Mouse (Mus musculus) cortical plate, adult 2 months (tissue): Measurements from ENCODE around the gene Naa80. TPM values are rescaled to one million over a fixed set of nuclear protein-coding genes. Genes with fewer than 3 reads are reported as not detected.

Experiments used
- H3K27ac ChIP-seq: fragments of 200-500 bp; 2 replicates; pipeline ENCODE4 v1.5.1; 2012; ENCODE audit warnings: low read length, control low read depth, inconsistent platforms; ENCODE audit not compliant: insufficient read depth
- H3K4me1 ChIP-seq: fragments of 200-500 bp; 2 replicates; pipeline ENCODE4 v1.6.1; 2011; ENCODE audit warnings: low read length; ENCODE audit not compliant: control insufficient read depth, insufficient read depth
- H3K4me3 ChIP-seq: fragments of 200-500 bp; 2 replicates; pipeline ENCODE4 v1.5.1; 2011; ENCODE audit warnings: mild to moderate bottlenecking, low read length, control low read depth; ENCODE audit not compliant: insufficient read depth
- CTCF ChIP-seq: fragments of 200-500 bp; IDR thresholded peaks from 2 replicates; pipeline ENCODE4 v1.5.1; 2011; ENCODE audit warnings: mild to moderate bottlenecking, control low read depth, low read length; ENCODE audit not compliant: insufficient read depth; ENCODE audit errors: extremely low read depth
- POLR2A ChIP-seq: fragments of 200-500 bp; IDR thresholded peaks from 2 replicates; pipeline ENCODE4 v1.6.1; 2011; ENCODE audit warnings: mild to moderate bottlenecking, low read length, control low read depth; ENCODE audit not compliant: insufficient read depth; ENCODE audit errors: extremely low read depth
- polyA plus RNA-seq: library from polyadenylated mRNA; depleted of rRNA; stranded (reverse); fragments of >200 nt; gene quantifications from 2 replicates; pipeline ENCODE4 v1.2.3, GENCODE M21; 2012

Naa80 gene
- polyA plus RNA-seq, 1 experiment, result 13.8 TPM

DNA sequence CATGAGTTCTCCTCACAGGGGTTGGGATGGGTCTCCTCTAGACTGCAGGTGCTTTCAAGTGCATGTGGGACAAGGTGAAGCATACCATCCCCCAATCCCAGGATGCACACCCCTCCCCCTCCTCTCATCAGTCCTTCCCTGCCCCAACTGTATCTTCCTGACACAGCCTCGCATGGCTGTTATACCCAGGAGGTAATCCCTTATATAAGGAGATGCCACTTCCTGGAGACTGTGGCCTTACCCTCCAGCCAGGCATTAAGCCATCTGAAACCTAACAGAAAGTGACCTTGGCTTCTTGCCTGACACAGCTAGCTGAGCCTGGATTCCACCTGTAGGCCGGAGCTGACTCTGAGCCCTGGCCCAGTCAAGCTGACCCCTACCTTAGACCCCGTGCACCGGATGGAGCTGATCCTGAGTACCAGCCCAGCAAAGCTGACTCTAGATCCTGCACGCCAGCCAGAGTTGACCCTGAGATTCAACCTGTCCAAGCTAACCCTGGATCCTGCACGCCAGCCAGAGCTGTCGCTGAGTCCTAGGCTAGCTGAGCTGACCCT is 3.9 kb downstream of the Naa80 start:
- H3K27ac ChIP-seq, result no peak overlapping the region
- no peak overlapping the region for H3K4me3 ChIP-seq
- TF ChIP-seq POLR2A, result no peak
- TF ChIP-seq CTCF, result no peak
- H3K4me1 ChIP-seq, result peaks cover 6% of the 10 kb centered on the region

DNA sequence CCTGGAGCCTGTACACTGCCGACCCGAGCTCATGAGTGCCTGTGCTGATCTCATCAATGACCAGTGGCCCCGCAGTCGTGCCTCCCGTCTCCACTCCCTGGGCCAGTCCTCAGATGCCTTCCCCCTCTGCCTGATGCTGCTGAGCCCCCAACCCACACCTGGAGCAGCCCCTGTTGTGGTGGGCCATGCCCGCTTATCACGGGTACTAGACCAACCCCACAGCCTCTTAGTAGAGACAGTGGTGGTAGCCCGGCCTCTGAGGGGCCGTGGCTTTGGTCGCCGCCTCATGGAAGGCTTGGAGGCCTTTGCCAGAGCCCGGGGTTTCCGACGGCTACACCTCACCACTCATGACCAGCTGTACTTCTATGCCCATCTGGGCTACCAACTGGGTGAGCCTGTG is 4.5 kb downstream of the Naa80 start:
- Histone ChIP-seq H3K4me3 (no peak overlapping the region), H3K4me1 (peaks cover 6% of the 10 kb centered on the region)

DNA sequence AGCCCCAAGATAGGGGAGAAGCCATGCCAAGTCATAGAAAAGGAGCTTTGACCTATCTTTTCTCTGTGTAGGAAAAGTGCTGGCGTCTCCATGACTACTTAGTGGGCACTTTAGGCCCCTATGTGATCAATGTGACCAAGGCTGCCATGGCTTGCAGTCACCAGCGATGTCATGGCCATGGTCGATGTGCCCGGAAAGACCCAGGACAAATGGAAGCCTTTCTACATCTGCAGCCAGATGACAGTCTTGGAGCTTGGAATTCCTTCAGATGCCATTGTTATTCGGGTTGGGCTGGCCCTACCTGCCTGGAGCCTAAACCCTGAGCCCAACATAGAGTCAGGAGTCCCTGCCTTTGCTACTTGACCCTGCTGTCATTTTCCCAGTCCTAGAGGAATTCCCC is 7.8 kb downstream of the Naa80 start:
- H3K4me3 ChIP-seq, result no peak overlapping the region
- H3K27ac ChIP-seq, result no peak overlapping the region
- H3K4me1 ChIP-seq, result no peaks in the 10 kb centered on the region
- TF ChIP-seq POLR2A, result no peak
- TF ChIP-seq CTCF, result no peak

More for the DNA sequence above, 4.5 kb downstream of the Naa80 start:
- no peak overlapping the region for H3K27ac ChIP-seq
- TF ChIP-seq CTCF (no peak), POLR2A (no peak)

DNA sequence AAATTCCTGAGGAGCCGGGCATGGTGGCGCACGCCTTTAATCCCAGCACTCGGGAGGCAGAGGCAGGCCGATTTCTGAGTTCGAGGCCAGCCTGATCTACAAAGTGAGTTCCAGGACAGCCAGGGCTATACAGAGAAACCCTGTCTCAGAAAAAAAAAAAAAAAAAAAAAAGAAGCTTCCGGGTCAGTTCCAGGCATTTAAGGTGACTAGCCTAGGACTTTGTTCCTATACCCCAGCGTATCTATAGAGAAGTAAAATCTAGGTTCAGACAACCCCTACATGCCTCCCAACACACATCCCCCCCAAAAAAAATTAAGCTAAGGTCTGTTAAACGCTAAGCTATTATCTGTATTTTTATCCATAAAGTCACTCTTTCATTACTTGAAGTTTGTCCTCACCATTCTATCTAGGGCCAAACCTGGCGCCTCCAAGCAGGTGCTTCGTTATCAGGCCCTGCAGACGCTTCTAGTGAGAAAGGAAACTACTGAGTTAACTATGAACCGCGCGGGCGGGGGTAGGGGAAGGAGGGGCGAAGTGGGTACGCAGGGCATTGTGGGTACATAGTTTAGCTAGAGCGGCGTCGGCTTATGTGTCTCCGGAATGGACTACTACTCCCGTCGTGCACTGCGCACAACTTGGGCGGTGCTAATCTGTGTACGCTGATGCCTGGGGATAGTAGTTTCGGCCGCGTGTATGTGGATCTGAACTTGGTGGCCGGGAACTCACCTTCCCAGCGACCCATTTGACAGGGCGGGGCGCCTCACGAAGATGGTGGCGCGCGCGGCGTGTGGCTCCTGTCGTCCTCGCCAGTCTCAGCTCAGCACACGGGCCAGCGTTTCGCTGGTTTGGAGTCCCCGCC is 8.5 kb downstream of the Naa80 start, which contains the start of gene Ifrd2:
Ifrd2 (plus strand) TSS at position 669 of the 859 bp plus-strand sequence.
- H3K27ac ChIP-seq, result no peak within 1 kb of the TSS
- H3K4me3 ChIP-seq, result peak within 1 kb of the TSS; percentile 60
- TF ChIP-seq CTCF (no peak), POLR2A (no peak)
- no peaks in the 10 kb centered on the region for H3K4me1 ChIP-seq

DNA sequence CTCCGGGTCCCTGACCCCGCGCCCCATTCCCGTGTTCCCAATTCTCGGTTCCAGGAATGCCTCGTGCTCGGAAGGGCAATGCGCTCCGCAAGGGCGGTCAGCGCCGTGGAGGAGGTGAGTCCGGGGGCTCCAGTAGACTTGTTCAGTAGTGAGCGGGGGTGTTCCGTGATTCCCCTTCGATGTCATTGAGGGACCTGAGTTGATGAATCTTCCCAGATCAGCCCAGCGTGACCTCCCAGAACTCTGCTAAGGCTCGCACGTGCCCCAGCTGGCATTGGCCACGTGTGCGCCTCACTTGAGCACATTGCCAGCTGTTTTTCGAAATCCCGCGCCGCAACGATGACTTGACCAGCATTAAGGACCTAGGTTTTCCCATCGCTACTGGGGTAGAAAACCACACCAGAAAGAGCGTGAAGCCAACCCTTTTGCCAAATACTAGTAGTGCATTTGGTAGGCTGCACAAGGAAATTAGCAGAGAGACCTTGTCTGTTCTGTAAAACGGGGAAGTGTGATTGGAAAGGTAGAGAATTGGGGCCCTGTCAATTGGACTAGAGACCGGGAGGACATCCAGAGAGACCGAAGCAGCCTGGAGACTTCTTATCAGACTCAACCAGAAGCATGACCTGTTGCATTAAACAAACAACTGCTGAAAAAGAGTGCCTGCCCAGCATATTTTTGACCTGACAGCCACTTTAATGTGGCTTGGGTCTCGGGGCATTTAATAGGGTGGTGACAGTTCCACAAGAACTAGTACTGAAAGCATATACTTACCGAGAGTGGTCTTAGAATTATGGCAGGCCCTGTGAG is 9.3 kb downstream of the Naa80 start:
- TF ChIP-seq CTCF, result no peak
- TF ChIP-seq POLR2A, result no peak

DNA sequence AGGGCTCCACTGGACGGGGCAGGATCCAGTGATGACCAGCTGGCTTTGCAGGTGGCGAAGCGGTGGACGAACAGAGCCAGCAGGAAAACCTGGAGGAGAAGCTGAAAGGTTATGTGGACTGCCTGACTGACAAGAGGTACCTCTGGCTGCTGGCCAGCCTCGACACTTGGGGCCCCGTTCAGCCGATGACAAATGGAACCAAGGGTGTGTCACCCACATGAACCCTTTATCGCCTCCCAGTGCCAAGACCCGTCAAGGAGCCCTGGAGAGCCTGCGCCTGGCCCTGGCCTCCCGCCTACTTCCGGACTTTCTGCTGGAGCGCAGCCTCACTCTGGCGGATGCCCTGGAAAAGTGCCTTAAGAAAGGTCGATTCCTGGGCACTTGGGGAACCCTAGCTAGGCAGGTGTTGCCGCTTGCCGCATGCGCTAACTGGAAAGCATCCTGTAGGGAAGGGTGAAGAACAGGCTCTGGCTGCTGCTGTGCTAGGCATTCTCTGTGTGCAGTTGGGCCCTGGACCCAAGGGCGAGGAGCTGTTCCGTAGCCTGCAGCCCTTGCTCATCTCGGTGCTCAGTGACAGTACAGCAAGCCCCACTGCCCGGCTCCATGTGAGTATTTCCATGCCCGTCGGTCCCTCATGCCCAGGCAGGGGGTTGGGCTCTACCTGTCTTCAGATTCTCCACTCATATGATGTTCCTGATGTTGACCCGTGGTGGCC is 11.5 kb downstream of the Naa80 start:
- Histone ChIP-seq H3K27ac (no peak overlapping the region), H3K4me1 (no peaks in the 10 kb centered on the region), H3K4me3 (no peak overlapping the region)
- TF ChIP-seq CTCF (no peak), POLR2A (no peak)

More for the DNA sequence above, 9.3 kb downstream of the Naa80 start:
- Histone ChIP-seq H3K4me3 (peak overlapping the region; percentile 60), H3K4me1 (no peaks in the 10 kb centered on the region), H3K27ac (no peak overlapping the region)

DNA sequence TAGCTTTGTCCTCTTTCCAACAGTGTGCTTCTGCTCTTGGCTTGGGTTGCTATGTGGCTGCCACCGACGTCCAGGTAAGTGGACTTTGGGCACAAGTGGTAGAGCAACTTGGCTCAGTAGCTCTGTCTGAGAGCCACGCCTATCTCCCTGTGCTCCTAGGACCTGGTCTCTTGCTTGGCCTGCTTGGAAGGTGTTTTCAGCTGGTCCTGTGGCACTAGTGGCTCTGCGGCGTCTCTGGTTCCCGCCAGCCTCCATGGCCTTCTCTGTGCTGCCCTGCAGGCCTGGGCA is 12.0 kb downstream of the Naa80 start:
- H3K4me1 ChIP-seq, result no peaks in the 10 kb centered on the region
- H3K4me3 ChIP-seq, result no peak overlapping the region
- TF ChIP-seq CTCF (no peak), POLR2A (no peak)
- no peak overlapping the region for H3K27ac ChIP-seq

DNA sequence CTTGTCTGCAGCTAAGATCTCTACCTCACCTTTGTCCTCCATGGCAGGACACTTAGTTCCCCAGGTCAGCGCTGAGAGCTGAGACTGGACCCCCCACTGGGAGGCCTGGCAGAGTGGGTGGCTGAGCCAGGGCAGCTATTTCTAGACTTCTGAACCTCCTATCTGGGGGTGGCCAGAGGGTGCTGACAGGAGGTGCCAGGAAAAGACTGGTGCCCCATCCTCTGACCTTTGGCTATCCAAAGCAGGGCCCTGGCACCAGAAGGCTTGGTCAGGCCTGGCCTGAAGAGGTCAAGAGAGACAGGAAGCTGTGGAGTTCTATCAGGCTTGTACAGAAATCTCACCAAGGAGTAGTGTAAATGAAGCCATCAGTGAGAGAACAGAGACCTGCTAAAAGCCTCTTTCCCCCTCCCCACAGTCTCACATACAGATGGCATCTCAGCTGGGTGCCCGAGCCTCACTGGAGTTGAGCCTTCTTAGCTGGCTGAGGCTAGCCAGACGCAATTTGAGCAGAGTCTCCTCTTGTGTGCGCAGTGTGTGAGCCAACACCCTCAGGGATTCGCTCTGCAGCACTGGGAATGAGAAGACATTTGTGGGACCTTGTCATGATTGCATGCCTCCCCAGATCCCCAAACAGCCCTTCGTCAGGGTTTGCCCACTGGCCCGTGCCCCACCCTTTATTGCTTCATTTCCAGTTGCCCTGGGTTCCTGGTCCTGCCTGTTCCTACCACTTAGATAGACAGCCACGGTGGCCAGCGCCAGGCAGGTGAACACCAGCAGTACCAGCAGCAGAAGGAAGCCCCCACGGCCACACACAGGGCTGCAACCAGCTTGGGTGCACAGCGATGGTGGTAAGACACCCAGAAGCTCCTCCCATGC is 14.7 kb downstream of the Naa80 start:
- no peak overlapping the region for H3K27ac ChIP-seq
- H3K4me3 ChIP-seq, result no peak overlapping the region
- TF ChIP-seq CTCF (no peak), POLR2A (no peak)
- no peaks in the 10 kb centered on the region for H3K4me1 ChIP-seq
